Mouse (Mus musculus) hindbrain, embryonic 16.5 days (tissue): ENCODE data around the gene Pgm3. TPM values are rescaled to one million over a fixed set of nuclear protein-coding genes. Genes with fewer than 3 reads are reported as not detected.

Experiments
- ATAC-seq: fragments of 200-750 bp; cut with Nextera tagmentation; 2 replicates; pipeline ENCODE4 v1.8.0; 2017; ENCODE audit warnings: moderate TSS enrichment, moderate library complexity
- H3K27ac ChIP-seq: fragments of 300-500 bp; sonication (generic); 2 replicates; pipeline ENCODE4 v1.5.1; 2014; ENCODE audit warnings: low read depth, mild to moderate bottlenecking, control low read depth, low read length, moderate library complexity
- H3K27me3 ChIP-seq: fragments of 300-500 bp; sonication (generic); replicated peaks from 2 replicates; pipeline ENCODE4 v1.6.1; 2014; ENCODE audit warnings: low read length; ENCODE audit not compliant: control insufficient read depth, insufficient read depth
- H3K36me3 ChIP-seq: fragments of 300-500 bp; sonication (generic); 2 replicates; pipeline ENCODE4 v1.6.1; 2014; ENCODE audit warnings: mild to moderate bottlenecking, low read length, moderate library complexity, mixed read lengths; ENCODE audit not compliant: control insufficient read depth, insufficient read depth
- H3K4me1 ChIP-seq: fragments of 300-500 bp; sonication (generic); 2 replicates; pipeline ENCODE4 v1.6.1; 2014; ENCODE audit warnings: low read depth, low read length; ENCODE audit not compliant: control insufficient read depth, insufficient read depth
- H3K4me2 ChIP-seq: fragments of 300-500 bp; sonication (generic); 2 replicates; pipeline ENCODE4 v1.6.1; 2014; ENCODE audit warnings: mild to moderate bottlenecking, low read length, control low read depth, moderate library complexity
- H3K4me3 ChIP-seq: fragments of 300-500 bp; sonication (generic); 2 replicates; pipeline ENCODE4 v1.5.1; 2014; ENCODE audit warnings: mild to moderate bottlenecking, low read length, control low read depth, moderate library complexity
- H3K9ac ChIP-seq: fragments of 300-500 bp; sonication (generic); 2 replicates; pipeline ENCODE4 v1.6.1; 2014; ENCODE audit warnings: low read depth, mild to moderate bottlenecking, control low read depth, low read length, moderate library complexity
- H3K9me3 ChIP-seq: fragments of 300-500 bp; sonication (generic); 2 replicates; pipeline ENCODE4 v1.6.1; 2014; ENCODE audit warnings: mild to moderate bottlenecking, low read length, moderate library complexity; ENCODE audit not compliant: control insufficient read depth
- WGBS: fragments of 180-500 bp; shearing (Covaris S2); extraction: QIAGEN DNeasy Blood & Tissue Kit; methylation state at CpG from one replicate; pipeline ENCODE4 v1.1.7; 2014; 5-methylcytosine and 5-hydroxymethylcytosine counted together
- polyA plus RNA-seq: library from polyadenylated mRNA; unstranded; fragments of >200 nt; fragmentation: Nextera tagmentation; extraction: Ambion mirVana; gene quantifications from 2 replicates; pipeline ENCODE4 v1.2.1, GENCODE M21; 2015

Gene Pgm3
- polyA plus RNA-seq, 1 experiment from 2014 or later, result 39.8 TPM

- no peaks in the 10 kb centered on the region for H3K9me3 ChIP-seq
- no peaks in the 10 kb centered on the region for H3K27me3 ChIP-seq
- no peak overlapping the region for H3K9ac ChIP-seq
- H3K4me2 ChIP-seq, result no peak overlapping the region
- no peak overlapping the region for H3K27ac ChIP-seq
- ATAC-seq, result peak; percentile 75
- no peak overlapping the region for H3K4me3 ChIP-seq
- 76% methylated on average over 19 of the region's 19 CpGs for WGBS
- H3K4me1 ChIP-seq, result no peaks in the 10 kb centered on the region
- peaks cover under 1% of the 10 kb centered on the region; the same call in 1 of the 2 replicates for H3K36me3 ChIP-seq
Observed at GRCm38 (mm10) chr9:86592676-86593668, 21.3 kb upstream of the Pgm3 start.

- no peak for ATAC-seq
- H3K9ac ChIP-seq, result no peak overlapping the region
Observed at GRCm38 (mm10) chr9:86587019-86587795, 15.6 kb upstream of the Pgm3 start.

GRCm38 (mm10) chr9:86583740-86584139, 12.1 kb upstream of the Pgm3 start:
- no peak overlapping the region for H3K4me3 ChIP-seq
- WGBS, result 49% methylated on average over 3 of the region's 3 CpGs
- H3K4me2 ChIP-seq, result no peak overlapping the region
- ATAC-seq, result peak; percentile 41; the same call in 1 of the 2 replicates
- no peaks in the 10 kb centered on the region for H3K36me3 ChIP-seq
- no peaks in the 10 kb centered on the region for H3K27me3 ChIP-seq
- H3K4me1 ChIP-seq, result no peaks in the 10 kb centered on the region
- no peak overlapping the region for H3K27ac ChIP-seq
- H3K9me3 ChIP-seq, result no peaks in the 10 kb centered on the region
- H3K9ac ChIP-seq, result no peak overlapping the region

More at GRCm38 (mm10) chr9:86587019-86587795, 15.6 kb upstream of the Pgm3 start:
- H3K27ac ChIP-seq, result no peak overlapping the region
- H3K36me3 ChIP-seq, result no peaks in the 10 kb centered on the region
- no peaks in the 10 kb centered on the region for H3K9me3 ChIP-seq
- no peaks in the 10 kb centered on the region for H3K27me3 ChIP-seq
- no peaks in the 10 kb centered on the region for H3K4me1 ChIP-seq
- no peak overlapping the region for H3K4me3 ChIP-seq
- WGBS, result 95% methylated on average over 11 of the region's 11 CpGs
- no peak overlapping the region for H3K4me2 ChIP-seq

GRCm38 (mm10) chr9:86579657-86580056, 8.0 kb upstream of the Pgm3 start:
- no peak for ATAC-seq

GRCm38 (mm10) chr9:86575178-86575577, 3.5 kb upstream of the Pgm3 start:
- no peaks in the 10 kb centered on the region for H3K9me3 ChIP-seq
- no peak overlapping the region for H3K27ac ChIP-seq
- H3K4me2 ChIP-seq, result no peak overlapping the region
- no peaks in the 10 kb centered on the region for H3K36me3 ChIP-seq
- no peak for ATAC-seq
- no peak overlapping the region for H3K4me3 ChIP-seq
- H3K27me3 ChIP-seq, result no peaks in the 10 kb centered on the region
- H3K4me1 ChIP-seq, result peaks cover 9% of the 10 kb centered on the region
- WGBS, result 92% methylated on average over 6 of the region's 6 CpGs
- no peak overlapping the region for H3K9ac ChIP-seq

More at GRCm38 (mm10) chr9:86579657-86580056, 8.0 kb upstream of the Pgm3 start:
- Histone ChIP-seq H3K27ac (no peak overlapping the region), H3K36me3 (no peaks in the 10 kb centered on the region), H3K4me2 (no peak overlapping the region), H3K9me3 (no peaks in the 10 kb centered on the region), H3K4me3 (no peak overlapping the region), H3K9ac (no peak overlapping the region), H3K4me1 (no peaks in the 10 kb centered on the region), H3K27me3 (no peaks in the 10 kb centered on the region)
- WGBS, result 94% methylated on average over 10 of the region's 10 CpGs

GRCm38 (mm10) chr9:86573616-86574303, 2.1 kb upstream of the Pgm3 start:
- ATAC-seq, result no peak
- Histone ChIP-seq H3K36me3 (no peaks in the 10 kb centered on the region; the same call in 1 of the 2 replicates), H3K9me3 (no peaks in the 10 kb centered on the region), H3K27ac (no peak overlapping the region), H3K27me3 (no peaks in the 10 kb centered on the region), H3K9ac (no peak overlapping the region), H3K4me3 (no peak overlapping the region), H3K4me2 (no peak overlapping the region), H3K4me1 (peaks cover 9% of the 10 kb centered on the region)
- 88% methylated on average over 20 of the region's 20 CpGs for WGBS

GRCm38 (mm10) chr9:86572636-86573291, 1.1 kb upstream of the Pgm3 start:
- ATAC-seq, result no peak
- Histone ChIP-seq H3K36me3 (no peaks in the 10 kb centered on the region; the same call in 1 of the 2 replicates), H3K27ac (peak overlapping the region; percentile 57; the same call in 1 of the 2 replicates), H3K4me1 (peaks cover 9% of the 10 kb centered on the region), H3K4me2 (peak overlapping the region; percentile 100), H3K9ac (peak overlapping the region; percentile 80), H3K9me3 (no peaks in the 10 kb centered on the region), H3K4me3 (peak overlapping the region; percentile 82), H3K27me3 (no peaks in the 10 kb centered on the region)
- 6% methylated on average over 13 of the region's 13 CpGs for WGBS

GRCm38 (mm10) chr9:86572196-86572595, 554 bp upstream of the Pgm3 start:
- Histone ChIP-seq H3K9ac (peak overlapping the region; percentile 80), H3K4me1 (peaks cover 9% of the 10 kb centered on the region), H3K36me3 (no peaks in the 10 kb centered on the region; the same call in 1 of the 2 replicates), H3K27ac (peak overlapping the region; percentile 57; the same call in 1 of the 2 replicates), H3K9me3 (no peaks in the 10 kb centered on the region), H3K27me3 (no peaks in the 10 kb centered on the region), H3K4me3 (peak overlapping the region; percentile 82), H3K4me2 (peak overlapping the region; percentile 100)
- ATAC-seq, result no peak; the same call in 1 of the 2 replicates
- under 1% methylated on average over 25 of the region's 25 CpGs for WGBS
